Mouse (Mus musculus) heart, embryonic 14.5 days (tissue): ENCODE measurements around the gene Unc13d. TPM values are rescaled to one million over a fixed set of nuclear protein-coding genes. Genes with fewer than 3 reads are reported as not detected.
"Not testable (repeated sequence)": the region's sequence is repeated elsewhere in the genome, so short reads cannot be mapped to it uniquely, and the experiment has no call there.

Experiments used
- ATAC-seq: fragments of 200-750 bp; cut with Nextera tagmentation; 2 replicates; pipeline ENCODE4 v1.8.0; 2017; ENCODE audit warnings: low read depth, moderate TSS enrichment; ENCODE audit not compliant: insufficient number of reproducible peaks, insufficient read depth, low FRiP score
- H3K27ac ChIP-seq, 2 experiments: fragments of 200-500 bp in 1 of 2; fragments of 300-500 bp in 1 of 2; sonication (generic) in 1 of 2; replicated peaks in 1 of 2; 2 replicates each; pipeline ENCODE4 v1.5.1; 2012 to 2014; ENCODE audit warnings: low read depth in 2 of 2, low read length in 2 of 2, control low read depth in 1 of 2, mild to moderate bottlenecking in 1 of 2, mixed read lengths in 1 of 2; ENCODE audit not compliant: control insufficient read depth in 1 of 2, insufficient read depth in 1 of 2
- H3K27me3 ChIP-seq: fragments of 300-500 bp; sonication (generic); 2 replicates; pipeline ENCODE4 v1.6.1; 2014; ENCODE audit warnings: mild to moderate bottlenecking, low read length, control low read depth; ENCODE audit not compliant: control insufficient read depth, insufficient read depth
- H3K36me3 ChIP-seq: fragments of 300-500 bp; sonication (generic); 2 replicates; pipeline ENCODE4 v1.6.1; 2014; ENCODE audit warnings: mild to moderate bottlenecking, control low read depth, low read length, mixed read lengths; ENCODE audit not compliant: control insufficient read depth, insufficient read depth
- H3K4me1 ChIP-seq, 2 experiments: fragments of 200-500 bp in 1 of 2; fragments of 300-500 bp in 1 of 2; sonication (generic) in 1 of 2; 2 replicates each; pipeline ENCODE4 v1.6.1; 2012 to 2014; ENCODE audit warnings: low read length in 2 of 2, control low read depth in 1 of 2, mixed read lengths in 1 of 2; ENCODE audit not compliant: control insufficient read depth in 2 of 2, insufficient read depth in 2 of 2
- H3K4me2 ChIP-seq: fragments of 300-500 bp; sonication (generic); 2 replicates; pipeline ENCODE4 v1.6.1; 2014; ENCODE audit warnings: mild to moderate bottlenecking, low read length
- H3K4me3 ChIP-seq, 2 experiments: fragments of 200-500 bp in 1 of 2; fragments of 300-500 bp in 1 of 2; sonication (generic) in 1 of 2; 2 replicates each; pipeline ENCODE4 v1.5.1; 2012 to 2014; ENCODE audit warnings: low read length in 2 of 2, mild to moderate bottlenecking in 2 of 2, control low read depth in 1 of 2, low read depth in 1 of 2, moderate library complexity in 1 of 2; ENCODE audit not compliant: control insufficient read depth in 1 of 2, insufficient read depth in 1 of 2
- H3K9ac ChIP-seq: fragments of 300-500 bp; sonication (generic); 2 replicates; pipeline ENCODE4 v1.6.1; 2014; ENCODE audit warnings: mild to moderate bottlenecking, low read length
- H3K9me3 ChIP-seq: fragments of 300-500 bp; sonication (generic); 2 replicates; pipeline ENCODE4 v1.6.1; 2016; ENCODE audit warnings: low read length, control low read depth; ENCODE audit not compliant: control insufficient read depth
- WGBS: fragments of 180-500 bp; shearing (Covaris S2); extraction: QIAGEN DNeasy Blood & Tissue Kit; methylation state at CpG from one replicate; pipeline ENCODE4 v1.1.7; 2014; 5-methylcytosine and 5-hydroxymethylcytosine counted together
- polyA plus RNA-seq: library from polyadenylated mRNA; unstranded; fragments of >200 nt; fragmentation: Nextera tagmentation; extraction: Ambion mirVana; gene quantifications from 2 replicates; pipeline ENCODE4 v1.2.1, GENCODE M21; 2014

Unc13d gene
- polyA plus RNA-seq, 1 experiment from 2014 or later, result 0.69 TPM

- no peaks in the 10 kb centered on the region for H3K27me3 ChIP-seq
- 0 out of 4 replicates have a peak, but pooled peaks cover 0 to 12% of the 10 kb centered on the region in 2 experiments for H3K4me1 ChIP-seq
- no peaks in the 10 kb centered on the region for H3K9me3 ChIP-seq
- peak overlapping the region; percentile 69 for H3K4me2 ChIP-seq
- H3K9ac ChIP-seq, result peak overlapping the region; percentile 100
- under 1% methylated on average over 43 of the region's 57 CpGs for WGBS
- ATAC-seq, result peak; percentile 84
- H3K27ac ChIP-seq, result peak overlapping the region; percentile 99
- peak overlapping the region; percentile 93 to 94 for H3K4me3 ChIP-seq
- peaks cover 23% of the 10 kb centered on the region for H3K36me3 ChIP-seq
Measured at GRCm38 (mm10) chr11:116023771-116024355, 53.9 kb downstream of the Unc13d start.

- WGBS, result 5% methylated on average over 18 of the region's 18 CpGs
- not testable (repeated sequence) for H3K27me3 ChIP-seq
Measured at GRCm38 (mm10) chr11:116023074-116023770, 54.5 kb downstream of the Unc13d start.

GRCm38 (mm10) chr11:116022256-116022780 is 55.4 kb downstream of the Unc13d start:
- WGBS, result 71% methylated on average over 4 of the region's 4 CpGs
- peak overlapping the region; percentile 69 for H3K4me2 ChIP-seq
- peak overlapping the region; percentile 66 for H3K9ac ChIP-seq
- ATAC-seq, result no peak
- H3K4me3 ChIP-seq, result peak overlapping the region in 1 of 2 experiments; percentile 35; a peak in 2 of 4 replicates
- peaks cover 23% of the 10 kb centered on the region for H3K36me3 ChIP-seq
- H3K27ac ChIP-seq, result no peak overlapping the region
- no peaks in the 10 kb centered on the region for H3K27me3 ChIP-seq
- 0 out of 4 replicates have a peak, but pooled peaks cover 0 to 12% of the 10 kb centered on the region in 2 experiments for H3K4me1 ChIP-seq
- no peaks in the 10 kb centered on the region for H3K9me3 ChIP-seq

More at GRCm38 (mm10) chr11:116023074-116023770, 54.5 kb downstream of the Unc13d start:
- peak overlapping the region; percentile 100 for H3K9ac ChIP-seq
- H3K4me1 ChIP-seq, result 0 out of 4 replicates have a peak, but pooled peaks cover 0 to 12% of the 10 kb centered on the region in 2 experiments
- H3K36me3 ChIP-seq, result peaks cover 23% of the 10 kb centered on the region
- peak overlapping the region; percentile 93 to 94 for H3K4me3 ChIP-seq
- peak overlapping the region; percentile 99 for H3K27ac ChIP-seq
- H3K9me3 ChIP-seq, ATAC-seq: not testable (repeated sequence)
- H3K4me2 ChIP-seq, result peak overlapping the region; percentile 69

- no peak overlapping the region for H3K4me3 ChIP-seq
- 0 out of 2 replicates have a peak overlapping the region, but pooled peaks have one; percentile 8 for H3K9ac ChIP-seq
- WGBS, result 76% methylated on average over 6 of the region's 6 CpGs
- no peaks in the 10 kb centered on the region for H3K27me3 ChIP-seq
- ATAC-seq, result no peak
- H3K9me3 ChIP-seq, result no peaks in the 10 kb centered on the region
- H3K27ac ChIP-seq, result no peak overlapping the region
- peak overlapping the region; percentile 69; the same call in 1 of the 2 replicates for H3K4me2 ChIP-seq
- peaks cover 23% of the 10 kb centered on the region for H3K36me3 ChIP-seq
- H3K4me1 ChIP-seq, result 0 out of 4 replicates have a peak, but pooled peaks cover 0 to 12% of the 10 kb centered on the region in 2 experiments
Measured at GRCm38 (mm10) chr11:116021328-116022220, 56.2 kb downstream of the Unc13d start.

GRCm38 (mm10) chr11:116020519-116020922 is 57.2 kb downstream of the Unc13d start:
- Histone ChIP-seq H3K4me2 (no peak overlapping the region), H3K4me3 (no peak overlapping the region), H3K27me3 (no peaks in the 10 kb centered on the region), H3K36me3 (peaks cover 23% of the 10 kb centered on the region), H3K27ac (no peak overlapping the region), H3K4me1 (0 out of 4 replicates have a peak, but pooled peaks cover 0 to 12% of the 10 kb centered on the region in 2 experiments), H3K9ac (no peak overlapping the region), H3K9me3 (no peaks in the 10 kb centered on the region)
- WGBS, result 55% methylated on average over 1 of the region's 1 CpGs
- no peak for ATAC-seq

- H3K27ac ChIP-seq, result no peak overlapping the region
- 84% methylated on average over 2 of the region's 2 CpGs for WGBS
- no peaks in the 10 kb centered on the region for H3K9me3 ChIP-seq
- ATAC-seq, result no peak
- peaks cover 23% of the 10 kb centered on the region for H3K36me3 ChIP-seq
- H3K9ac ChIP-seq, result no peak overlapping the region
- 0 out of 4 replicates have a peak, but pooled peaks cover 0 to 12% of the 10 kb centered on the region in 2 experiments for H3K4me1 ChIP-seq
- H3K4me3 ChIP-seq, result no peak overlapping the region
- H3K27me3 ChIP-seq, result no peaks in the 10 kb centered on the region
- H3K4me2 ChIP-seq, result no peak overlapping the region
Measured at GRCm38 (mm10) chr11:116019976-116020411, 57.8 kb downstream of the Unc13d start.

- no peak overlapping the region for H3K9ac ChIP-seq
- peaks cover 23% of the 10 kb centered on the region for H3K36me3 ChIP-seq
- H3K9me3 ChIP-seq, result no peaks in the 10 kb centered on the region
- H3K4me2 ChIP-seq, result no peak overlapping the region
- WGBS, result 70% methylated on average over 1 of the region's 1 CpGs
- no peak overlapping the region for H3K4me3 ChIP-seq
- H3K27me3 ChIP-seq, result no peaks in the 10 kb centered on the region
- H3K27ac ChIP-seq, result no peak overlapping the region
- H3K4me1 ChIP-seq, result 0 out of 4 replicates have a peak, but pooled peaks cover 0 to 12% of the 10 kb centered on the region in 2 experiments
- ATAC-seq, result no peak
Measured at GRCm38 (mm10) chr11:116019360-116019791, 58.4 kb downstream of the Unc13d start.
